Comparison of ENCODE assay signal across 25 mouse cellular contexts in genomic region chr5:120938586-120938985, GRCm38 (mm10). TPM values are rescaled to one million over a fixed set of nuclear protein-coding genes. Genes with fewer than 3 reads are reported as not detected.
DNase-seq lines count a peak whose midpoint lies in the region; ATAC-seq and TF ChIP-seq lines count a peak whose summit lies in the region.
"Had no signal": no experiment of that assay in that cellular context is flagged by ENCODE, and none has a peak within 500 bp of the region (broad histone marks: within the 10 kb centered on the region; RNA-seq: fewer than 3 reads in every experiment).

No protein-coding gene starts in this region.

- no peak overlapping the region for H3K4me2 ChIP-seq in hindbrain, postnatal 0 days (ENCODE audit: low read depth, low read length)
- no peak overlapping the region for H3K4me2 ChIP-seq in hindbrain, embryonic 11.5 days (replicated peaks; ENCODE audit: low read depth, low read length)
- H3K4me2 ChIP-seq in CH12.LX (ENCODE audit: insufficient read depth, low read depth, poor library complexity, severe bottlenecking) = no peak overlapping the region
- H3K4me2 ChIP-seq in intestine, postnatal 0 days (replicated peaks; ENCODE audit: low read depth) = no peak overlapping the region
- H3K4me2 ChIP-seq: liver, embryonic 13.5 days; stomach, embryonic 15.5 days had no signal

- H3K36me3 ChIP-seq in hindbrain, postnatal 0 days (ENCODE audit: insufficient read depth, low read length) = no peaks in the 10 kb centered on the region
- H3K36me3 ChIP-seq in hindbrain, embryonic 11.5 days (ENCODE audit: control insufficient read depth, insufficient read depth, low read length) = no peaks in the 10 kb centered on the region
- no peaks in the 10 kb centered on the region for H3K36me3 ChIP-seq in CH12.LX (replicated peaks in 1 of 2; ENCODE audit: control insufficient read depth in 1 of 2, insufficient read depth in 1 of 2, low read length in 1 of 2)
- H3K36me3 ChIP-seq in intestine, postnatal 0 days (ENCODE audit: control insufficient read depth, insufficient read depth) = no peaks in the 10 kb centered on the region
- H3K36me3 ChIP-seq: liver, embryonic 13.5 days; stomach, embryonic 15.5 days had no signal

- no peak overlapping the region for H3K4me3 ChIP-seq in hindbrain, postnatal 0 days (ENCODE audit: low read length)
- no peak overlapping the region for H3K4me3 ChIP-seq in hindbrain, embryonic 11.5 days (ENCODE audit: low read depth, low read length)
- no peak overlapping the region for H3K4me3 ChIP-seq in CH12.LX (replicated peaks in 1 of 3; ENCODE audit: low read depth in 2 of 3, low read length in 2 of 3, poor library complexity in 1 of 3)
- no peak overlapping the region for H3K4me3 ChIP-seq in intestine, postnatal 0 days (ENCODE audit: low read depth, low read length)
- H3K4me3 ChIP-seq: left cerebral cortex, adult 2 months; liver, embryonic 13.5 days; stomach, embryonic 15.5 days had no signal

- no peaks in the 10 kb centered on the region for H3K9me3 ChIP-seq in hindbrain, postnatal 0 days (ENCODE audit: low read length)
- H3K9me3 ChIP-seq in hindbrain, embryonic 11.5 days (ENCODE audit: control insufficient read depth, low read length) = no peaks in the 10 kb centered on the region
- no peaks in the 10 kb centered on the region for H3K9me3 ChIP-seq in CH12.LX (replicated peaks; ENCODE audit: low read length)
- no peaks in the 10 kb centered on the region for H3K9me3 ChIP-seq in intestine, postnatal 0 days (ENCODE audit: control insufficient read depth)
- H3K9me3 ChIP-seq: liver, embryonic 13.5 days; stomach, embryonic 15.5 days had no signal

- H3K9ac ChIP-seq in hindbrain, postnatal 0 days (replicated peaks; ENCODE audit: low read length) = no peak overlapping the region
- H3K9ac ChIP-seq in hindbrain, embryonic 11.5 days (ENCODE audit: low read depth, low read length) = no peak overlapping the region
- H3K9ac ChIP-seq in CH12.LX (ENCODE audit: insufficient read depth, low read depth) = no peak overlapping the region
- no peak overlapping the region for H3K9ac ChIP-seq in intestine, postnatal 0 days (ENCODE audit: low read depth, low read length)
- H3K9ac ChIP-seq: liver, embryonic 13.5 days; stomach, embryonic 15.5 days had no signal

- H3K4me1 ChIP-seq in hindbrain, postnatal 0 days (ENCODE audit: insufficient read depth, low read length) = no peaks in the 10 kb centered on the region
- no peaks in the 10 kb centered on the region for H3K4me1 ChIP-seq in hindbrain, embryonic 11.5 days (replicated peaks; ENCODE audit: control insufficient read depth, insufficient read depth, low read length)
- H3K4me1 ChIP-seq in CH12.LX (ENCODE audit: control insufficient read depth in 1 of 2, insufficient read depth in 2 of 2) = no peaks in the 10 kb centered on the region
- no peaks in the 10 kb centered on the region for H3K4me1 ChIP-seq in intestine, postnatal 0 days (replicated peaks; ENCODE audit: control insufficient read depth, insufficient read depth, low read length)
- H3K4me1 ChIP-seq: liver, embryonic 13.5 days; stomach, embryonic 15.5 days had no signal

- DNase-seq in hindbrain, postnatal 0 days (ENCODE audit: low spot score) = peak; percentile 9
- no peak for DNase-seq in hindbrain, embryonic 11.5 days (ENCODE audit: low spot score)
- peak; percentile 16 for DNase-seq in CH12.LX (ENCODE audit: extremely low read depth)
- peak; percentile 98 for DNase-seq in R1 (ENCODE audit: low read depth, low spot score)
- no peak for DNase-seq in gastrocnemius, adult 18-20 months (ENCODE audit: low spot score)
- no peak for DNase-seq in spleen, postnatal 10 days (ENCODE audit: low spot score in 2 of 2)
- no peak for DNase-seq in cerebellum, adult 9-10 months
- DNase-seq: cerebellum, adult 11 months; cerebellum, postnatal 36 days; heart, adult 11 months; liver, embryonic 13.5 days; spleen, adult 18-20 months had no signal

- ATAC-seq in hindbrain, postnatal 0 days = peak; percentile 55
- ATAC-seq in hindbrain, embryonic 11.5 days (ENCODE audit: low FRiP score) = no peak
- peak; percentile 67 for ATAC-seq in intestine, postnatal 0 days
- ATAC-seq: inflammation-experienced regulatory T-cells, adult 6 months; lung, postnatal 0 days had no signal

- H3K79me2 ChIP-seq in CH12.LX (replicated peaks; ENCODE audit: control insufficient read depth, extremely low read depth, insufficient read depth, poor library complexity, severe bottlenecking) = no peaks in the 10 kb centered on the region

- 53% methylated on average over 8 of the region's 8 CpGs for WGBS in hindbrain, postnatal 0 days
- 50% methylated on average over 8 of the region's 8 CpGs for WGBS in hindbrain, embryonic 11.5 days
- whole genome bisulfite sequencing in intestine, postnatal 0 days = 35% methylated on average over 8 of the region's 8 CpGs

- no peak overlapping the region for H3K27ac ChIP-seq in hindbrain, postnatal 0 days
- no peak overlapping the region for H3K27ac ChIP-seq in hindbrain, embryonic 11.5 days (ENCODE audit: low read depth, low read length)
- H3K27ac ChIP-seq in CH12.LX (ENCODE audit: insufficient read depth, low read depth) = no peak overlapping the region
- H3K27ac ChIP-seq in intestine, postnatal 0 days (ENCODE audit: low read depth, low read length) = no peak overlapping the region
- H3K27ac ChIP-seq: left cerebral cortex, adult 2 months; liver, embryonic 13.5 days; stomach, embryonic 15.5 days had no signal

- no peak for TF ChIP-seq RAD21 in CH12.LX (IDR thresholded peaks at IDR 0.05; ENCODE audit: low read depth, low read length)

- no peak for TF ChIP-seq POLR2A in CH12.LX (IDR thresholded peaks at IDR 0.05; ENCODE audit: low read depth, low read length)

- no peaks in the 10 kb centered on the region for H3K27me3 ChIP-seq in hindbrain, postnatal 0 days (ENCODE audit: insufficient read depth, low read length)
- no peaks in the 10 kb centered on the region for H3K27me3 ChIP-seq in hindbrain, embryonic 11.5 days (ENCODE audit: control insufficient read depth, insufficient read depth, low read length)
- H3K27me3 ChIP-seq in CH12.LX (replicated peaks) = peaks cover 60% of the 10 kb centered on the region
- no peaks in the 10 kb centered on the region for H3K27me3 ChIP-seq in intestine, postnatal 0 days (replicated peaks; ENCODE audit: control insufficient read depth, insufficient read depth, low read length)
- H3K27me3 ChIP-seq: liver, embryonic 13.5 days; stomach, embryonic 15.5 days had no signal

- no peak for TF ChIP-seq EP300 in CH12.LX (IDR thresholded peaks at IDR 0.05; ENCODE audit: low read length)

- TF ChIP-seq CTCF in hindbrain, postnatal 0 days (IDR thresholded peaks at IDR 0.05; ENCODE audit: low read depth) = peak; percentile 31
- TF ChIP-seq CTCF in CH12.LX (conservative IDR thresholded peaks at IDR 0.05 in 1 of 2, IDR thresholded peaks at IDR 0.05 in 1 of 2; ENCODE audit: low read depth in 2 of 2, low read length in 2 of 2) = peak in 1 of 2 experiments; percentile 15; a peak in 2 of 4 replicates
- peak; percentile 40 for TF ChIP-seq CTCF in intestine, postnatal 0 days (IDR thresholded peaks at IDR 0.05; ENCODE audit: low read depth)

- dilution Hi-C loops in CH12.LX (cut with MboI; ENCODE audit: extremely low pct_ligation_motif_present, extremely low pct_unique_long_range_greater_than_20kb, low sequenced_read_pairs) = no loop called here

- in situ Hi-C loops in CH12.LX (cut with MboI; ENCODE audit: low pct_ligation_motif_present, low pct_unique_long_range_greater_than_20kb, low sequenced_read_pairs) = no loop called here

TF ChIP-seq in CH12.LX, 34 proteins besides CTCF, POLR2A, EP300 and RAD21 (continues in another document):
- no peak for TF ChIP-seq MAZ (IDR thresholded peaks at IDR 0.05; ENCODE audit: low read depth, low read length)
- TF ChIP-seq NRF1 (IDR thresholded peaks at IDR 0.05; ENCODE audit: low read depth, low read length) = no peak
- no peak for TF ChIP-seq BHLHE40 (IDR thresholded peaks at IDR 0.05; ENCODE audit: low read depth, low read length)
- TF ChIP-seq MYC (IDR thresholded peaks at IDR 0.05; ENCODE audit: low read depth, low read length) = no peak
- TF ChIP-seq ZNF384 (IDR thresholded peaks at IDR 0.05; ENCODE audit: low read depth, low read length) = no peak
- no peak for TF ChIP-seq MAFK (IDR thresholded peaks at IDR 0.05; ENCODE audit: insufficient replicate concordance, low read length)
- no peak for TF ChIP-seq GABPA (IDR thresholded peaks at IDR 0.05; ENCODE audit: insufficient replicate concordance, low read depth, low read length)
- TF ChIP-seq HCFC1 (IDR thresholded peaks at IDR 0.05; ENCODE audit: low read depth, low read length) = no peak
- no peak for TF ChIP-seq USF1 (IDR thresholded peaks at IDR 0.05; ENCODE audit: low read depth, low read length)

RNA-seq across cellular contexts. Expression of gene Oas1d, which starts 24.2 kb away (rescaled TPM):
- 0.16 and 0.50 TPM in 2 replicates for total RNA-seq in hindbrain, postnatal 0 days (2014; rRNA removed)
- 0.25 and 0.29 TPM in 2 replicates for polyA plus RNA-seq in hindbrain, postnatal 0 days (2015; fragmentation: Nextera tagmentation; extraction: Ambion mirVana)
- polyA plus RNA-seq in hindbrain, embryonic 11.5 days (2014; fragmentation: Nextera tagmentation; extraction: Ambion mirVana) = not detected in 2 replicates
- total RNA-seq in CH12.LX (2012; rRNA removed) = not detected in 2 replicates
- total RNA-seq in CH12.LX (2014; rRNA removed) = not detected in 2 replicates
- polyA plus RNA-seq in CH12.LX (2012; ENCODE audit: insufficient read length, low read depth) = not detected in 2 replicates
- 0.18 and 0.25 TPM in 2 replicates for polyA plus RNA-seq in intestine, postnatal 0 days (2015; fragmentation: Nextera tagmentation; extraction: Ambion mirVana)
- total RNA-seq in gastrocnemius, adult 18-20 months (2021) = not detected
- total RNA-seq: adrenal gland, adult 2 months; hematopoietic stem cell, adult 5-6 weeks; layer of hippocampus, adult 8-10 months; left cerebral cortex, adult 2 months; megakaryocyte, adult 5-6 weeks had no signal
- polyA plus RNA-seq: adrenal gland, adult 2 months; embryonic facial prominence, embryonic 14.5 days; heart, embryonic 14.5 days; inflammation-experienced regulatory T-cells, adult 6 months; kidney, embryonic 16.5 days; limb, embryonic 11.5 days; liver, embryonic 13.5 days; lung, postnatal 0 days; stomach, embryonic 15.5 days had no signal

RNA-seq across cellular contexts. Expression of gene Oas1a, which starts 31.3 kb away (rescaled TPM):
- 0.79 and 1.4 TPM in 2 replicates for total RNA-seq in hindbrain, postnatal 0 days (2014; rRNA removed)
- 1.3 and 1.8 TPM in 2 replicates for polyA plus RNA-seq in hindbrain, postnatal 0 days (2015; fragmentation: Nextera tagmentation; extraction: Ambion mirVana)
- 1.0 TPM in 2 replicates for polyA plus RNA-seq in hindbrain, embryonic 11.5 days (2014; fragmentation: Nextera tagmentation; extraction: Ambion mirVana)
- total RNA-seq in CH12.LX (2012; rRNA removed) = 2.6 and 2.7 TPM in 2 replicates
- total RNA-seq in CH12.LX (2014; rRNA removed) = 1.6 and 1.7 TPM in 2 replicates
- polyA plus RNA-seq in CH12.LX (2012; ENCODE audit: insufficient read length, low read depth) = 1.1 and 1.3 TPM in 2 replicates
- 65.4 and 65.6 TPM in 2 replicates for polyA plus RNA-seq in intestine, postnatal 0 days (2015; fragmentation: Nextera tagmentation; extraction: Ambion mirVana)
- total RNA-seq in gastrocnemius, adult 18-20 months (2021) = under 1 TPM; 0.12 to 0.16 TPM

RNA-seq across cellular contexts. Expression of gene Oas1g, which starts 51.2 kb away (rescaled TPM):
- total RNA-seq in hindbrain, postnatal 0 days (2014; rRNA removed) = 1.4 TPM in 1 of 2 replicates, not detected in the other
- 0.26 and 0.44 TPM in 2 replicates for polyA plus RNA-seq in hindbrain, postnatal 0 days (2015; fragmentation: Nextera tagmentation; extraction: Ambion mirVana)
- 0.15 TPM in 1 of 2 replicates, not detected in the other for polyA plus RNA-seq in hindbrain, embryonic 11.5 days (2014; fragmentation: Nextera tagmentation; extraction: Ambion mirVana)
- total RNA-seq in CH12.LX (2012; rRNA removed) (0.17 TPM in 1 of 2 replicates, not detected in the other), CH12.LX (2014; rRNA removed) (0.19 TPM in 1 of 2 replicates, not detected in the other)
- polyA plus RNA-seq in CH12.LX (2012; ENCODE audit: insufficient read length, low read depth) = not detected in 2 replicates
- polyA plus RNA-seq in intestine, postnatal 0 days (2015; fragmentation: Nextera tagmentation; extraction: Ambion mirVana) = 30.9 and 31.8 TPM in 2 replicates
- total RNA-seq in gastrocnemius, adult 18-20 months (2021) = not detected
- total RNA-seq: left cerebral cortex, adult 2 months had no signal
- polyA plus RNA-seq: limb, embryonic 11.5 days had no signal

Comparison
In these comparisons a context has a peak if more than half of its experiments do, and no peak if none do; other contexts are left out.
1. DNase-seq: peak in hindbrain, postnatal 0 days (single experiment), CH12.LX (single experiment) and R1 (single experiment); none in hindbrain, embryonic 11.5 days (single experiment), gastrocnemius, adult 18-20 months (single experiment), spleen, postnatal 10 days (0 of 2) and cerebellum, adult 9-10 months (single experiment).
2. RNA of gene Oas1a, which starts 31.3 kb away (polyA plus RNA-seq): 65.4 to 65.6 TPM in intestine, postnatal 0 days; 1.3 to 1.8 TPM in hindbrain, postnatal 0 days, 1.1 to 1.3 TPM in CH12.LX and 1.0 TPM in hindbrain, embryonic 11.5 days; every median in the first group is over 10 times any median in the second.
3. RNA of gene Oas1g, which starts 51.2 kb away (polyA plus RNA-seq): 30.9 to 31.8 TPM in intestine, postnatal 0 days; 0.26 to 0.44 TPM in hindbrain, postnatal 0 days, 0.15 TPM in hindbrain, embryonic 11.5 days and not detected in CH12.LX; every median in the first group is over 10 times any median in the second.